17 mouse cellular contexts compared by ENCODE assay signal in genomic region chr5:62813402-62814071, GRCm38 (mm10). TPM values are rescaled to one million over a fixed set of nuclear protein-coding genes. Genes with fewer than 3 reads are reported as not detected.
DNase-seq lines count a peak whose midpoint lies in the region; ATAC-seq and TF ChIP-seq lines count a peak whose summit lies in the region.
"Had no signal": no experiment of that assay in that cellular context is flagged by ENCODE, and none has a peak within 500 bp of the region (broad histone marks: within the 10 kb centered on the region; RNA-seq: fewer than 3 reads in every experiment).

Dthd1 (plus strand) TSS chr5:62813823.

- no peak within 1 kb of the TSS for H3K4me3 ChIP-seq in forebrain, embryonic 13.5 days
- no peak within 1 kb of the TSS for H3K4me3 ChIP-seq in forebrain, embryonic 12.5 days (replicated peaks)
- no peak within 1 kb of the TSS for H3K4me3 ChIP-seq in left cerebral cortex, adult 2 months
- no peak within 1 kb of the TSS for H3K4me3 ChIP-seq in hindbrain, embryonic 16.5 days (ENCODE audit: low read length)
- no peak within 1 kb of the TSS for H3K4me3 ChIP-seq in neural tube, embryonic 12.5 days
- H3K4me3 ChIP-seq: embryonic facial prominence, embryonic 15.5 days; gastrocnemius, adult 2 months; limb, embryonic 15.5 days had no signal

- H3K4me2 ChIP-seq in forebrain, embryonic 13.5 days: no peak within 1 kb of the TSS
- no peak within 1 kb of the TSS for H3K4me2 ChIP-seq in forebrain, embryonic 12.5 days
- H3K4me2 ChIP-seq in hindbrain, embryonic 16.5 days (ENCODE audit: low read length): no peak within 1 kb of the TSS
- H3K4me2 ChIP-seq in neural tube, embryonic 12.5 days (replicated peaks): no peak within 1 kb of the TSS
- H3K4me2 ChIP-seq: embryonic facial prominence, embryonic 15.5 days; limb, embryonic 15.5 days had no signal

- TF ChIP-seq CTCF in left cerebral cortex, adult 2 months (IDR thresholded peaks at IDR 0.05): no peak

- no peaks in the 10 kb centered on the region for H3K27me3 ChIP-seq in forebrain, embryonic 13.5 days
- no peaks in the 10 kb centered on the region for H3K27me3 ChIP-seq in forebrain, embryonic 12.5 days
- no peaks in the 10 kb centered on the region for H3K27me3 ChIP-seq in hindbrain, embryonic 16.5 days (replicated peaks; ENCODE audit: control insufficient read depth, insufficient read depth, low read length)
- H3K27me3 ChIP-seq in neural tube, embryonic 12.5 days (replicated peaks): no peaks in the 10 kb centered on the region
- H3K27me3 ChIP-seq: embryonic facial prominence, embryonic 15.5 days; limb, embryonic 15.5 days had no signal

- WGBS in forebrain, embryonic 13.5 days: 82% methylated on average over 6 of the region's 6 CpGs
- 81% methylated on average over 6 of the region's 6 CpGs for WGBS in forebrain, embryonic 12.5 days
- 51% methylated on average over 6 of the region's 6 CpGs for WGBS in hindbrain, embryonic 16.5 days
- 69% methylated on average over 6 of the region's 6 CpGs for WGBS in neural tube, embryonic 12.5 days

- no peak for DNase-seq in left cerebral cortex, adult 2 months (ENCODE audit: extremely low spot score in 1 of 2, low spot score in 2 of 2)
- no peak for DNase-seq in left cerebral cortex, adult 8-10 months (ENCODE audit: low spot score in 2 of 2)
- no peak for DNase-seq in embryo, embryonic 9.5 days (ENCODE audit: extremely low spot score)
- DNase-seq in thymus, postnatal 25 days: no peak
- DNase-seq: adrenal gland, adult 2 months; cerebellum, postnatal 25 days; gastrocnemius, adult 2 months; kidney, adult 2 months; lung, adult 2 months had no signal

- H3K9ac ChIP-seq in forebrain, embryonic 13.5 days: no peak within 1 kb of the TSS
- H3K9ac ChIP-seq in forebrain, embryonic 12.5 days: no peak within 1 kb of the TSS
- no peak within 1 kb of the TSS for H3K9ac ChIP-seq in hindbrain, embryonic 16.5 days (ENCODE audit: low read depth, low read length)
- H3K9ac ChIP-seq in neural tube, embryonic 12.5 days: no peak within 1 kb of the TSS
- H3K9ac ChIP-seq: embryonic facial prominence, embryonic 15.5 days; limb, embryonic 15.5 days had no signal

- intact Hi-C loops in left cerebral cortex, adult 2 months (cut with DNase I): loop anchor here (2.0 kb wide), 1 partner anchor 47 kb away; the partner anchor contains the start of gene Arap2

- H3K9me3 ChIP-seq in forebrain, embryonic 13.5 days (replicated peaks): no peaks in the 10 kb centered on the region
- H3K9me3 ChIP-seq in forebrain, embryonic 12.5 days: 0 out of 2 replicates have a peak, but pooled peaks cover 2% of the 10 kb centered on the region
- peaks cover 4% of the 10 kb centered on the region for H3K9me3 ChIP-seq in hindbrain, embryonic 16.5 days (ENCODE audit: control insufficient read depth, low read length)
- H3K9me3 ChIP-seq in neural tube, embryonic 12.5 days: no peaks in the 10 kb centered on the region; the same call in 1 of the 2 replicates
- H3K9me3 ChIP-seq: embryonic facial prominence, embryonic 15.5 days; limb, embryonic 15.5 days had no signal

- no peak within 1 kb of the TSS for H3K27ac ChIP-seq in forebrain, embryonic 13.5 days
- no peak within 1 kb of the TSS for H3K27ac ChIP-seq in forebrain, embryonic 12.5 days
- peak within 1 kb of the TSS; percentile 10; the same call in 1 of the 2 replicates for H3K27ac ChIP-seq in left cerebral cortex, adult 2 months
- H3K27ac ChIP-seq in hindbrain, embryonic 16.5 days (ENCODE audit: low read depth, low read length): peak within 1 kb of the TSS; percentile 56
- no peak within 1 kb of the TSS for H3K27ac ChIP-seq in neural tube, embryonic 12.5 days
- H3K27ac ChIP-seq: embryonic facial prominence, embryonic 15.5 days; gastrocnemius, adult 2 months; limb, embryonic 15.5 days had no signal

- no peaks in the 10 kb centered on the region for H3K36me3 ChIP-seq in forebrain, embryonic 13.5 days (ENCODE audit: poor library complexity, severe bottlenecking)
- H3K36me3 ChIP-seq in forebrain, embryonic 12.5 days (replicated peaks): no peaks in the 10 kb centered on the region
- H3K36me3 ChIP-seq in hindbrain, embryonic 16.5 days (ENCODE audit: control insufficient read depth, insufficient read depth, low read length): no peaks in the 10 kb centered on the region
- no peaks in the 10 kb centered on the region for H3K36me3 ChIP-seq in neural tube, embryonic 12.5 days
- H3K36me3 ChIP-seq: embryonic facial prominence, embryonic 15.5 days; limb, embryonic 15.5 days had no signal

- H3K4me1 ChIP-seq in forebrain, embryonic 13.5 days: no peaks in the 10 kb centered on the region
- no peaks in the 10 kb centered on the region for H3K4me1 ChIP-seq in forebrain, embryonic 12.5 days
- H3K4me1 ChIP-seq in hindbrain, embryonic 16.5 days (ENCODE audit: control insufficient read depth, insufficient read depth, low read depth, low read length): no peaks in the 10 kb centered on the region
- no peaks in the 10 kb centered on the region for H3K4me1 ChIP-seq in neural tube, embryonic 12.5 days
- H3K4me1 ChIP-seq: embryonic facial prominence, embryonic 15.5 days; limb, embryonic 15.5 days had no signal

- ATAC-seq in forebrain, embryonic 13.5 days: peak; percentile 43; the same call in 1 of the 2 replicates
- ATAC-seq in forebrain, embryonic 12.5 days (ENCODE audit: low FRiP score): no peak
- ATAC-seq in hindbrain, embryonic 16.5 days: peak; percentile 95
- ATAC-seq in neural tube, embryonic 12.5 days (ENCODE audit: low FRiP score, low read depth): peak; percentile 82

RNA-seq across cellular contexts. Expression of gene Dthd1, which starts in this region (rescaled TPM):
- polyA plus RNA-seq in forebrain, embryonic 13.5 days (2015; fragmentation: Nextera tagmentation; extraction: Ambion mirVana): not detected in 2 replicates
- not detected in 2 replicates for polyA plus RNA-seq in forebrain, embryonic 12.5 days (2016; fragmentation: Nextera tagmentation; extraction: Ambion mirVana)
- not detected for total RNA-seq in left cerebral cortex, adult 2 months (2021)
- under 1 TPM in 3 of 4 experiments, not detected in 1; 0.23 to 0.26 (median 0.24) TPM for total RNA-seq in left cerebral cortex, adult 8-10 months (2022)
- polyA plus RNA-seq in hindbrain, embryonic 16.5 days (2015; fragmentation: Nextera tagmentation; extraction: Ambion mirVana): not detected in 2 replicates
- not detected in 2 replicates for polyA plus RNA-seq in neural tube, embryonic 12.5 days (2016; fragmentation: Nextera tagmentation; extraction: Ambion mirVana)
- total RNA-seq: adrenal gland, adult 2 months; gastrocnemius, adult 2 months; heart, postnatal 25 days had no signal
- polyA plus RNA-seq: adrenal gland, adult 2 months; kidney, adult 2 months; large intestine, adult 2 months; limb, embryonic 15.5 days; lung, adult 2 months had no signal

Comparison
In these comparisons a context has a peak if more than half of its experiments do, and no peak if none do; other contexts are left out.
1. Peak in ATAC-seq in forebrain, embryonic 13.5 days; RNA of the gene not detected or under 1 TPM.
2. Peak in ATAC-seq and H3K27ac ChIP-seq in hindbrain, embryonic 16.5 days; RNA of the gene not detected or under 1 TPM.
3. Peak in ATAC-seq in neural tube, embryonic 12.5 days; RNA of the gene not detected or under 1 TPM.